In the genomic region with DNA sequence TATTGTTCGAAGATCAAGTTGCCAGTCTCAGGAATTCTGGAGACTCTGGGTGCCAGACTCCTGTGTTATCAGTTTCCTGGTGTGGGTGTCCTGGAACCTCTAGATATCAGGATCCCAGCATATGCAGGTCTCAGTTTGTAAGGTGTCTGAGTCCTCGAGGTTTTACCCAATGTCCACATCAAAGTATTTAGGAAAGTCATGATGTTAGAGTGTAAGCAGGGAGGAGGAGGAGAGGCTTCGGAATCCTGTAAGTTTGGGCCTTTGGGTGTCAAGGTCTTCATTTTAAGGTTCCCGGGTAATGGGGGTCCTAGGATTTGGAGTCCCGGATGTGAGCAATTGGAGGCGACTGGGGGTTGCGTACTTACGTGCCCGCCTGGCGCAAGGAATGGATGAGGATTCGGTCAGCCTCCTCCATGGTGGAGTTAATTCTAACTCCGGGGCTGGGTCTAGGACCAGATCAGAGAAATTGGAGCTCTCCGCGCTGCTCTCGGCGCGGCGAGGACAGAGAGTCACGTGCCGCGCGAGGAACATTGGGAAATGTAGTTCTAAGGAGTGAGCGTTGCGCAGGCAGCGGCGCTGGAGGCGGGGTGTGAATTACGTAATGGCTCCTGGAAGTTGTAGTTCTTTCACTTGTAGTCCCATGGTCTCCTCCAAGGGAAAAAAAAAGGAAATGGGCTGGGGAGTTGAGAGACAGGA, we compare ENCODE assay signal across 1 mouse cellular context.
TF ChIP-seq lines count a peak whose summit lies in the region.

A gene (minus strand): TSS at position 639 of the 696 bp plus-strand sequence.

TF ChIP-seq in CH12.LX, 34 proteins besides CTCF, POLR2A, EP300 and RAD21 (continued from another document):
- TF ChIP-seq ZC3H11A (IDR thresholded peaks at IDR 0.05; ENCODE audit: low read depth, low read length) (no peak), PAX5 (IDR thresholded peaks at IDR 0.05; ENCODE audit: low read length) (no peak), USF1 (IDR thresholded peaks at IDR 0.05; ENCODE audit: low read depth, low read length) (peak; percentile 94), IRF4 (IDR thresholded peaks at IDR 0.05; ENCODE audit: low read depth, low read length) (peak; percentile 64; the same call in 1 of the 2 replicates), UBTF (IDR thresholded peaks at IDR 0.05; ENCODE audit: low read depth, low read length) (no peak), ETS1 (conservative IDR thresholded peaks at IDR 0.05; ENCODE audit: low read depth, low read length) (no peak), JUND (conservative IDR thresholded peaks at IDR 0.05; ENCODE audit: low read depth, low read length) (no peak), NRF1 (IDR thresholded peaks at IDR 0.05; ENCODE audit: low read depth, low read length) (peak; percentile 73), KAT2A (IDR thresholded peaks at IDR 0.05; ENCODE audit: insufficient replicate concordance, low read length) (peak; percentile 88; the same call in 1 of the 2 replicates), ZKSCAN1 (IDR thresholded peaks at IDR 0.05; ENCODE audit: borderline replicate concordance, low read depth, low read length) (no peak), SIN3A (IDR thresholded peaks at IDR 0.05; ENCODE audit: low read length) (peak; percentile 55; the same call in 1 of the 2 replicates), ELF1 (IDR thresholded peaks at IDR 0.05; ENCODE audit: low read depth, low read length) (peak; percentile 35; the same call in 1 of the 2 replicates), MEF2A (IDR thresholded peaks at IDR 0.05; ENCODE audit: borderline replicate concordance, low read depth, low read length) (no peak), POLR2AphosphoS2 (IDR thresholded peaks at IDR 0.05; ENCODE audit: low read depth, low read length) (no peak), ZMIZ1 (IDR thresholded peaks at IDR 0.05; ENCODE audit: low read depth, low read length) (no peak), MYC (IDR thresholded peaks at IDR 0.05; ENCODE audit: low read depth, low read length) (0 out of 2 replicates have a peak, but pooled peaks have one; percentile 31), SMC3 (IDR thresholded peaks at IDR 0.05; ENCODE audit: low read depth, low read length) (no peak), MAZ (IDR thresholded peaks at IDR 0.05; ENCODE audit: low read depth, low read length) (no peak), RCOR1 (conservative IDR thresholded peaks at IDR 0.05; ENCODE audit: low read depth, low read length) (no peak), TBP (conservative IDR thresholded peaks at IDR 0.05; ENCODE audit: low read depth, low read length) (no peak), NELFE (IDR thresholded peaks at IDR 0.05; ENCODE audit: low read depth, low read length) (no peak), GABPA (IDR thresholded peaks at IDR 0.05; ENCODE audit: insufficient replicate concordance, low read depth, low read length) (peak; percentile 8; the same call in 1 of the 2 replicates), CHD1 (IDR thresholded peaks at IDR 0.05; ENCODE audit: low read depth, low read length) (no peak), CHD2 (IDR thresholded peaks at IDR 0.05; ENCODE audit: low read length) (no peak), HCFC1 (IDR thresholded peaks at IDR 0.05; ENCODE audit: low read depth, low read length) (peak; percentile 99), MAX (IDR thresholded peaks at IDR 0.05; ENCODE audit: low read length) (peak; percentile 92), MAFK (IDR thresholded peaks at IDR 0.05; ENCODE audit: insufficient replicate concordance, low read length) (no peak), JUN (IDR thresholded peaks at IDR 0.05; ENCODE audit: insufficient read depth, low read depth, low read length) (no peak), E2F4 (IDR thresholded peaks at IDR 0.05; ENCODE audit: insufficient replicate concordance, low read depth, low read length) (no peak), MXI1 (IDR thresholded peaks at IDR 0.05; ENCODE audit: low read depth, low read length) (no peak), BHLHE40 (IDR thresholded peaks at IDR 0.05; ENCODE audit: low read depth, low read length) (peak; percentile 97)
